Mouse (Mus musculus) heart, postnatal 4 days (tissue): ENCODE measurements around the gene Cadm2. TPM values are rescaled to one million over a fixed set of nuclear protein-coding genes. Genes with fewer than 3 reads are reported as not detected.

ENCODE experiments used
- DNase-seq: peaks from one replicate; pipeline ENCODE4 v3.0.0; 2021
- total RNA-seq, 2 experiments: library from RNA; stranded (reverse); gene quantifications; 2 replicates each; pipeline ENCODE4 v1.2.3; 2021

The Cadm2 gene
- total RNA-seq, 2 experiments from 2014 or later, result 0.09 TPM; not detected in 1

DNA sequence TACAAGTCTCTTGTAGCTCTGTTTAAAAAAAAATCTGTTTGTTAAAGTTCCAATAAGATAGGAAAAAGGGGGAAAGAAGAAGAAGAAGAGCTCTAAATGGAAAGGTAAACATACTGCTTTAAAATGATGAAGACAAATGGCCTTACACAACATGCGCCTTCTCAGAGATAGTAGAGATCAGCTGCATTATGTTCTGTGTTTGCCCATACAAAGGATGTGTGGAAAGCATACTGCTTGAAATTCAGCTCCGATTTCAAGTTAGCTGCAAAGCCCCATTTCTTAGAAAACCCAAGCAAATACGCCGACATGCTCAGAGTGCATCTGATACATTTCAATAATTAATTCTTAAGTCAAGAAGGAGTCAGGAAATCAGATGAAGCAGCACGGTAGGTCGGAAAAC, 684.4 kb downstream of the Cadm2 start:
- DNase-seq, result no peak

DNA sequence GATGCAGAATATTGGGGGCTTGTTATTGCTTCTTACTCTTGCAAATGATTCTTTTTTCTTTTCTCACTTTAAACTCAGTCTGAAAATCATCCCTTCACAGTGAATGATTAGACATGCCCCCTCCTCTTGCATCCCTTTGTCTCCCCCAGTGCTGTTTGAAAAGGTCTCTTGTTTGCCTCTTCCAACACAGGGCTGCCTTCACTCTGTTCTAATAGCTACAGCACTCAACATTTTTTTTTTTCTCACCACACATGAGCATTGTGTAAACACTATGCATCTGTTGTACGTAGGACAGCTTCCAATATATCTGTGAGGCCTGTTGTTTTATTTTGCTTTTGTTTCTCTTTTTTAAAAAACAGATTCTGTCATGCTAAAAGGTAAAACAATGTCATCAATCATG, 695.2 kb downstream of the Cadm2 start:
- no peak for DNase-seq

DNA sequence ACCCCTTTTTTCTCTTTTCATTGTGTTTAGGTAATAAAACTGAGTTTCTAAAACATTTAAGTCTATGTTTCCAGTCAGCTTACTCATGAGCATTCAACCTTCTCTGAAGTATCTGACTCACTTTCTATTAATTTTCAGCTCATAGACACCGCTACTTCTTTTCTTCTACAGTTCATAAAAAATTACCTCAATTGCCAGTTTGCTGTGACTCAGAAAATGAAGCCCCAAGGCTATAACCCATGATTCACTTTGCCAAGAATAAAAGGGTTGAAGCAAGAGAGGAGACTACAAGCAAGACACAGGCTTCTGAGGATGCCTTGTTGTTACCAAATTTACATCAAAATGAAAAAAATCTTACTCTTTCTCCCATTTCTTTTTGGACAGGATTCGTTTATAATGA, 698.0 kb downstream of the Cadm2 start:
- DNase-seq, result no peak

DNA sequence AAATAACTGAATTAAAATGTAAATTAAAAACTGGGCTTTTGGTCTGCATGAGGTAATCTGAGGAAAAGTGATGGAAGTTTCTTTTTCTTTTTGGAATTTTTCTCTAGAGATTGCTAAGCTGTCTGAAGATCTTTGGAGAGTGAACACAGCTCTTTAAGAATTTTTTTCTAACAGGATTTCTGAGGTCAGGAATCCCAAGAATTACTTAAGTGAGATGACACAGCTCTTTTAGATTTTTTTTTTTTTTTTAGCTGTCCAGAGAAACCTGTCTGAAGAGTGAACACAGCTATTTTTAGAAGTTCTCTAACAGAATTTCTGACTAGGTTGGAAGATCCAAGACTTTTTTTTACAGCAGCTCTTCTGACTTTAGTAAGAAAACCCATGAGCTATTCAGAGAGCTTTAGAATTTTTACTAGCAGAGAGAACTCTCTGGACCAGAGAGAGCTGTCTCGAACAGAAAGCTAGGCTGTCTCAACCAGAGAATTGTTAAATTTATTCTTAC, 699.2 kb downstream of the Cadm2 start:
- no peak for DNase-seq

DNA sequence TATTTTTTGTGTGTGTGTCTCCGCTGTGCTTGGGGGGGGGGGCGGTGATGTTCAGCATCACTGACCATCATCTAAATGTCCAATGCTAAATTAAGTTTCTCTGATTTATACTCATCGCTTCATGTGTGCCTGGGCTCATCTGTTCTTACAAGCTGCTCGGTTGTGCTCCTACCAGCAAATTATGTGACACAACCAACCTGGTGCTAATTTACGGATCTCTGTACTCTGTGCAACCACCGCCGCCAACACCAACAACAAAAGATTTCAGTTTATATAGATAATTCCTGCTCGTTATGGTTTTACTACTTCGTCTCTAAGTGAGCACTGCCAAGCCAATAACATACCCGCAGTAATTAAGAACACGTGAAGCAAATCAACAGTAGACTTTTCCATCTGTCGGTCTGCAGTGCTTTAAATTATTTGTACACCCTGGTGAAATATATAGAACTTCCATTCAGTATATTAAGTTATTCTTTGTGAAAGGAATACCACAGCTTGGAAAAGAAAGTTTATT, 700.8 kb downstream of the Cadm2 start:
- no peak for DNase-seq

DNA sequence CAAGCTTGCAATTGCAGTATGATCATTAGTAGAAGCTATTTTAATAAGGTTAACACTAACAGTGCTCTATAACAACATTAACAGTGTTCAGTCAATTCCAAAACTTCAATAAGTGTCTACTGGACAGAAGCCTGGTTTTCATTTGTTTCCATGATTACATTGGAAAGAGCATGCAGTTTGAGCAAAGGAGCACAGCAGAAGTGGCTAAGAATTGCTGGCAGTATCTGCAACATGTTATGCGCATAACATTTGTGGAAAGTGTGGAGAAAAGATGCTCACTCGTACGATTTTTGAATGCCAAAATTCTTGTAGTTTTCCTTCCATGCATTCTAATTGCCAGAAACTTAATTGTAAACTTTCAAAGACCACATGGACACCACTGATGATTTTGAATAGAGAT, 718.9 kb downstream of the Cadm2 start:
- no peak for DNase-seq

DNA sequence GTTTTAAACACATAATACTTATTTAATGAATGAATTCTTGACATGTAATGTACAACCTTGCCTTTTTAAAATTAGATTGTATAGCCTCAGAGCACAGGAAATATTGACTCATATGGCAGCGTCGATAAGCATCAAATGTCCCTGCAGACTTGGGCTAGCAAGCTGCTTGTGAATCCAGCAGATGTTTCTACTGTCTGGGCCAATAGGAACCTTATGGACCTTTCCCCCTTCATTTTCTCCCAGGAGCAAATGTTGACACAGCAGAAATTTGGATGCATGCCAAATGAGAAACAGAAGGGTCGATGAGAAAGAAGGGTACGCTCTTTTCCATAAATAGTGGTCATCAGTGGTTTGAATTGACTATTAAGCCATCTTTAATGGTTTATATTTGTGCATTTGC, 720.0 kb downstream of the Cadm2 start:
- no peak for DNase-seq

DNA sequence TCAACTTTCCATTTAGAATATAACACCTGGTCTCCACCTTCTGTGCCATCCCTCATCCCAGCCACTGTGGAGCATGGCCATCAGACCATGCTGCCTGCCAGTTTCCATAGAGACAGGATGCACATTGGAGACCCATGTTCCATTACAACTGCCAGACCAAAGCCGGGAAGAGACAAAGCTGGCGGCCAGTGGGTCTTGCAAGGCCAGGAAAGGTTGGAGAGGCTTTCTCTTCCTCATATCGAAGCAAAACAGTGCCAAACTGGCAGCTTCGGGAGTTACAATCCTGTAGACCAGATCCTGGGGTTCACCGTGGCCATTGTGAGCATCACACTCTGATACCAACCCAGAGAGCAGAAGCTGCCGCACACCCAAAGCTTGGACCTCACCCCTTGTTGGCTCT, 728.3 kb downstream of the Cadm2 start:
- no peak for DNase-seq

DNA sequence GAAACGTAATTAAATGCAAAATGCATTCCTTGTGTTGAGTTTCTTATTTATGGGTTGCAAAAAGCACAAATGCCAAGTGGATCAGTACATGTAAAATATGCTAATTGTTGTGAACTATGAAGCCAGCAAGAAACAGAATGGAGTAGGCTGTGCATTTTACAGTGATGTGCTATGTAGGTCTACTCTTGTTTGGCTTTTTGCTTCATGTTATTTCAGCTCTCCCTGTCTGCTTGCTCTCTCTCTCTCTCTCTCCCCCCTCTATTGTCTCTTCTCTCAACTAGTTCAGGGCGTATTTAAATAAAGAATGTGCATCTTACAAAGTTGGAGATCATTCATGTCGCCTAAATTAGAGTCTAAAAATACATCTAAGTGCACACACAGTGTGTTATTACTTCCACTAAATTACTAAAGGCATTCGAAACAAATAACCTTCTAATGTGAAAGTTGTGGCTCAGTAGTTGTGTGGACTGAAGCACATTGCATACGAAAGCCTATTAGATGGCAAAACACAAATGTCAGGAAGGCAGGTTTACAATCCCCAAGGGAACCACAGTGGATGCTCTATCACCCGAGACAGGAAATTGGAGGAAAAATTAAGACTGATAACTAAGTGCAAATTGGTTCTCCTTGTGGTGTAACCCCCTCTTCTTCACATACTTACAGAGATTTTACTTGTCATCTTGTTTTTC, 729.0 kb downstream of the Cadm2 start:
- no peak for DNase-seq

DNA sequence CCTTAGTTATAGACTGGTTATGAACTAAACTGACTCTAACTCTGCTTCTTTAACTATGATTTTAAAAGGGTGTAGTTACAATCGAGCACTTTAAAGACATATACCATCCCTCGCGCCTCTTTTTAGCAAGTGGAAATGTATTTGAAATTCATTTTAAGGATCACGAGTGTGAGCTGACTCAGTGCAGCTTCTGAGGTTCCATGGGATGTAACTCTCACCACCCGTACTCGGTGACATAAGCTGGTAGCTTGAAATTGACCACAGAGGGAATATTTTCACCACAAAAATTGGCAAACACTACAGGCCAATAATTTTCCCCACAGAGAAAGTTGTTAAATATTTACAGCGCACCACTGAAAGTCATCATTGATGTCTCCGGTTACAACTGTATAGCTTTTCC, 730.8 kb downstream of the Cadm2 start:
- DNase-seq, result no peak

DNA sequence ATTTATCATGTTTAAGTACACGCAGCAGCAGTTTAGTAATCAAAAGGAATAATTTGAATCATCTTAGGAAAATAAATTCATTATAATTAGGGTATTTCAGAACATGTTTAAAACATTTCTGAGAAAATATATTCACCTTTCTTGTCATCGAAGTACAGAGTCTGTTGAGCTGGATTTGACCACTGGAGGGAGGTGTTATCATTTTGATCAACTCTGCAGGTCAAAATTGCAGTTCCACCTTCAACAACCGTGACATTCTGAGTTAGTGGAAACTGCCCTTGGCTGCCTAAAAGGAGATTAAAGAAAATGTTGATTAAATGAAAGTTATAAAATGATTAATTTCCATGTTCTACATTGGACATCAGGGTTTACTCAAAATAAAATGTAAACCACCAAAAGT, 738.1 kb downstream of the Cadm2 start:
- no peak for DNase-seq

DNA sequence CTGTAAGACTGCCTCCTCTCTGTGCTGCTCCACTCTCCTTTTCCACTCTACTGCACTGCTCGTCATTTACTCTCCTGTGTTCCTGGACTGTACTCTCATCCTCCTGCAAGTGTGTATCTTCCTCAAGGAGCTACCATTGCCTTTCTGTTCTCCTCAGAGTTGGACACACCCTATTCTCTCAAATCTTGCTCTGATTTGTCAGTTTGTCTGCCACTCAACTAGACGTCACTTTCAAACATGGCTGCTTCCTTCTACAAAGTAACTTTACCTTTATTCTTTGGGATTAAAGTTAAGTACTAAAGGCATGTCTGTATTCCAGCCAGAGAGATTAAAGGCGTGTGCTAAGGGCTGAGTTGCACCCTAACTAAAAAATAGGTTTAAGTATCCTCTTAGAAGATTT, 749.5 kb downstream of the Cadm2 start:
- no peak for DNase-seq

DNA sequence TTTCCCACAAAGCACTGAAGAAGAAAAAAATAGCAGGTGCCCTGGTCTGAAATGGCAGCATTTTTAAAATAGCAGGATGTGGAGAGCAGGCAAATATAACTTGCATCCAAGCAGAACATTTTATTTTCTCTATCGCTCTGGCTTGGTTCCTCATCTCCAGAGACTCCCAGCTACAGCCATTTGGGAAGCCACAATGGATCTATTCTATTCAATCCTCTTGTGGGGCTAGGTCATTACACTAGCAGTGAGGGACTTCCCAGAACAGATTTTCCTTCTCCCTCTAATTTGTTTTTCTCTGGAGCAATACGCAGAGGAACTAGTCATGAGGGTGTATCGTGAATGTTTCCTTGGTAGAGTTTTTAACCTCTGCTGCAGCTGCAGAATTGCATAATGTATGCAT, 769.7 kb downstream of the Cadm2 start:
- DNase-seq, result no peak

DNA sequence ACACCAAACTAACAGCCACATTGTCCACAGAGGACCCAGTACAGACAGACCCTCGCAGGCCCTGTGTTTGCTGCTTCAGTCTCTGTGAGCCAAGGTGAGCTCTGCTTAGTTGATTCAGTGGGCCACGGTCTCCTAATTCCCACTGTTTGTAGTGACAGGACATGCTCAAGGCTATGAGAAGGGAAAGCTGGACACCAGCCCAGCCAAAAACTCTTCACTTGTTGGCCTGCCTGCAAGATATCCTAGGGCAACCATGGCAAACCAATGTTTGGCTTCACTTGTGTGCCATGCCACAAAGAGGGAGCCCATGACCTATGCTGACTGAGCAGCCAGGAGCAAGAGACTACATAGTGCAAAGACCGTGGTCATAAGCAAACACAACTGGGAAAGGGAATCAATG, 795.8 kb downstream of the Cadm2 start:
- no peak for DNase-seq

DNA sequence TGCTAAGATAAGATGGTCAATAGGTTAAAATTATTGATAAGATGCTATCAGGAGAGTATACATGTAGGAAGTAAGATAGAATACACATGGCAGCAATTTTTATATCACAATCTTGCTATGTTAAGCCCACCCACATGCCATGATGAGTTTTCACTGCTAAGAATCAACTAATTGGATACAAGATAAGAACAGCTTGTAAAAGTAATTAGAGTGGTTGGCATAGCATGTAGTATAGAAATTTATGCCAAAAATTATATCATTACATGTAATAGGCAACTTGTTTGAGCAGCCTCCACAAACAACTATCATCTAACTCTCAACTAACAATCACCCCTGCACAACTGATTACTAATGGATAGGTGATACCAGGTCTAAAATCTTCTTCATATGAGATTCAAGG, 809.2 kb downstream of the Cadm2 start:
- no peak for DNase-seq

DNA sequence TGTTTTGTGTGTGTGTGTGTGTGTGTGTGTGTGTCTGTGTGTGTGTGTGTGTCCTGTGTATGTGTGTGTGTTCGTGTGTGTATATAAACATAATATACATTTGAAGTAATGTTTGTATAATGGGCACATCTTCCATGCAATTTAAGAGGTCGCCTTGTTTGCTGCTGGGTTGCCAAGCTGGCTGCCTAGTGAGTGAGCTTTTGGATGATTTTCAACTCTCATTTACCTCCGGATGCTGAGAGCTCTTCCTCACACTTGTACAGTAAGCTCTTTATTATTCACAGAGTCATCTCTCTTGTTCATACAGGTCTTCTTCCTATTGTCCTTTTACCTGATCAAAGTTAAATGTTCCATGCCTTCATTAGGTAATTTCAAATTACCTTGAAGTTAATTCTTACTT, 822.5 kb downstream of the Cadm2 start:
- no peak for DNase-seq

DNA sequence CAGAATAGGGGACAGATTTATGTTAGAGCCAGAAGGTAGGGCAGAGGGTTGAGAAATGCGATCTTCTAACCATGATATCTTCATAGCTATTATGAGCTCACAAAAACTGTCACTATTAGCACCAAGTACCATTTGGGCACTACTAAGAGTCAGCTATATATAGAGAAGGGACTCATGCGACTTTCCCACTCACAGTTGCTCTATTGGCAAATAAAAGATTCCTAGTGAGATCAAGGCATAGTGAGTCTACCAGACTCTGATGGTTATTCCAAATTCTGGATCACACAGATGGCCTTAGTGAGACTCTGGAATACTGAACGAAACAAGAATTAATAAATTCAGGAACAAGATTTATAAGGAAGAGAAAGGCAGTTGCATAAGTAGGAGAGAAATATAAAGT, 827.6 kb downstream of the Cadm2 start:
- no peak for DNase-seq

DNA sequence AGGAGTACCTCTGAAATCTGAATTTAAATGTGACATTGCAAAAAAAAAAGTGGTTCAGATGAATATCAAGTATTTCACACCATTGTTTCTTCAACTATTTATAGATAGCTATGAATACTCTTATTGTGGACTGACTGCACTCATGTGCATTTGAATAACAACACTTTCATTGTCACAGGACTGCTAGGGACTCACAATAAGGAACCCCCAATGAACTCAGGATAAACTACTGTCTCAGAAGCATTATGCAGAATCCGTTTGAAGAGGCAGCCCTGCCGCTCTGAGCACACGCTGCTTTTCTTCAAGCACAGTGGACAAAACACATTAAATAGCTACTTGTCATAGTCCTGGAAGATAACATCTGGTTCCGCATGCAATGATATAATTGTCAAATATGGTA, 848.8 kb downstream of the Cadm2 start:
- no peak for DNase-seq

DNA sequence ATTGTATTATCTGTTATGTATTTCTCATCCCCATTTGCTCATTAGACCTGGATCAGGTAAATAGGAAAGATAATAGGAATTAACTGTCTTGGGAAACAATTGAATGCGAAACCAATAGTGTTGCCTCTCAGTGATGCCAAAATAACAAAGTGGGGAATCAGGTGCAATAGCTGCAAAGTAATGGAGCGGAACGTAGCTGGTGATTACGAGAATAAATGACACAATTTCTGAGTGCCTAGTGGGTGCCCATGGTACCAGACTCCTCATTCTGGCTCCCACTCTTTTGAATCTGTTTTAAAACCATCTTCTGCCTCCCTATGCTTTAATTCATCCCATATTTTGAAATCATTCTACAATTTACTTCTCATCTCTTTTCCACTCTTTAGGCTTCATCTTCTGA, 851.2 kb downstream of the Cadm2 start:
- no peak for DNase-seq

DNA sequence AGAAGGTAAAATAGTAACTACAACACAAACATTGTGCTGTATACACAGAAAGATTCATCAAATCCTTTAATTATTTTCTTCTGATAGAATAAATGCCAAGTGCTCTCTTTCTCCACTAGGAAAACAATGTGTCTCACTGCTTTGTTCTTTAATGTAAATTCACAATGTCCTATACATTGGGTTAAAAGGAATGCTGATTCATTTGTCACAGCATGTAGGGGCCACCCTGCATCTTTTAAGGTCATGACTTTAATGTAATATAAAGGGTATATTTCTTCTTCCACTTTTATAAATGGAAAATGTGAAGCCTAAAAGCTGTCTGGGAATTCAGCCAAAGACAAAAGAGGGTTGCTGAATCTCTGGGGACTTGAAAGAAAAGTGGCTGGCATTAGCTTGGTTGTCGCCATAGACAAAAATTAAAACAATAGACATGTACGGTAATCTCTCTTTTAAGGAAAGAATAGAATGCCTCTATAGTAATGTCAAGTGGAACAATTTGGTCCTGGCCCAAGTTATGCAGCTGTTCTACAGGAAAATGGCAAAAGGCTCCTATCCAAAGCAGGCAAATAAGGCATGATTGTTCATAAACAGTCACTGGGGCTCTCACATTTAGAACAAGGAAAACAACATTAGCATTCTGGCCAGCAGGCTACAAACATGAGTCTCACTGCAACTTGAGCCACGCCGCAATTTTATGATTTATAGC, 851.9 kb downstream of the Cadm2 start:
- no peak for DNase-seq

DNA sequence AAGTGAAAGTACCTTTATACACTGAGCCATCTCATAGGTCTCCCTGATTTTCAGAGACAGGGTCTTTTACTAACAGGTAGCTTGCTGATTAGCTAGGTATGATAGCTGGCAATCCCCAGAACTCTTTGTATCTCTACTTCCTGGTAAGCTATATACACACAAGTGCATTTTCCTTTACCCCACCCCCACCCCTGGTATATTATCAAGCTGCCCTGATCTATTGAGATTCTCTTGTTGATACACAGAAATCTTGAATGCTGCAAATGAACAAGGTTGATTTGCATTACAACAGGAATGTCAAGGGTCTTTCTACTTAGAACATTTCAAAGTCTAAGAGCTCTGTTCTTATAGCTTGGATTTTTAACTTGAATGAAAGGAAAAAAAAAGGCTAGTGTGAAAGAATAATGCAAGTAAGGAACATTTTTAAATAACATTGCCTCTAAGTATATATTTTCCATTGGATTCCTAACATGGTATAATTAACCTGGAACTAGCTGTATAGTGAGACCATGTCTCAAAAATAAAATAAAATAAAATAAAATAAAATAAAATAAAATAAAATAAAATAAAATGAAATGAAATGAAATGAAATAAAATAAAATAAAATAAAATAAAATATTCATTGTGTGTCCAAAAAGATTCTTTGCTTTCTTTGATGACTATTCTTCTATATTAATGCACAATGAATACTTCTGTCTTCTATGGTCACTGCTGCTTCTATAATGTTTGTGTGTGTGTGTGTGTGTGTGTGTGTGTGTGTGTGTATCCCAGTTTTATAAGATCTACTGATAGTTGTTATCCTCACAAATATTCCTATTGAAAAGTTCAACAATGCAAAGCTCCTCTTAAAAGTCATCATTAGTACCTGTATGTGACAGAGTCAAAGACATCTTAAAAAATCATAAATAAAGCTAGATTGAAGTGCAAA, 858.9 kb downstream of the Cadm2 start:
- no peak for DNase-seq

DNA sequence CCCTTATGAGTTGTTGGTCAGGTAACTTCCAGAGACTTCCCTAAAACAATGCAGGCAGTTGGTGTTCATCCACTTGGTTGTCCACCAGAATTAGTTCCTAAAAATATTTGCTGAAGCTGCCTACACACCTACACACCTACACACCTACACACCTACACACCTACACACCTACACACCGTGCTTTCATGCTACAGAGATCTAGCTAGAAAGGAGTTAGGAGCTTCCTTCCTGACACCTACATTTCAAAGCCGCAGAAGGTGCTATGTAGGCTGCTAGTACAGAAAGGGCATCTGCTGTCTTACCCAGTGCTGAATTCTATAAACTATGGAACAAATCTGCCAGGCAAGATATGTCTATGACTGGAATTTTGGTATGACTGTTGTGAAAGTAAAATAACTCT, 872.2 kb downstream of the Cadm2 start:
- no peak for DNase-seq

DNA sequence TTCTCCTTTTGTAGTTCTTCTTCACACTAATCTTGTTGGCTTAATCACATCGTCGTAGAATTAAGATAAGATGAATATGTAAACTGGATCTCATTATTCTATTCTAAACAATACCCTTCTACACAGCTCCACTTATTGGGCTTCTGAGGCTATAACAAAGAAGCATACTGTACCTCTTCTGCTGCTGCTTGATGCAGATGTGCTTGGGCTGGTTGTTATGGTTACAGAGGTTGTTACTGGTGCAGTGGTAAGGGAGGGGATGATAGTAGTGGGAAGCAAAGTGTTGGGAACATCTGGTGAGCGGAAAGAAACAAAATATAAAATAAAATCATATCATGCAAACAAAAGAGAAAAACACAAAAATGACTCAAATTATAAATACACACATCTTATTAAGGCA, 889.5 kb downstream of the Cadm2 start:
- no peak for DNase-seq
